Mouse (Mus musculus): ENCODE results near the gene Cdkn1c.

- TF ChIP-seq CTCF (IDR thresholded peaks at IDR 0.05; ENCODE audit: low read depth) (no peak), EP300 (IDR thresholded peaks at IDR 0.05; ENCODE audit: low read depth) (no peak)
Measured at GRCm38 (mm10) chr7:143447130-143447529, 13.7 kb downstream of the Cdkn1c start.

Data from liver, embryonic 14.5 days (tissue).